Mouse (Mus musculus) spleen, adult 2 months (tissue): ENCODE data around the gene Mpzl1. TPM values are rescaled to one million over a fixed set of nuclear protein-coding genes. Genes with fewer than 3 reads are reported as not detected.

ENCODE experiments used
- DNase-seq, 2 experiments: peaks; one replicate each; pipeline versions ENCODE4 v3.0.0 to v3.0.0-alpha.2; 2012 to 2021; ENCODE audit warnings: low spot score in 2 of 2, low read depth in 1 of 2
- H3K27ac ChIP-seq: fragments of 200-500 bp; 2 replicates; pipeline ENCODE4 v1.5.1; 2012; ENCODE audit warnings: low read length, inconsistent platforms; ENCODE audit not compliant: insufficient read depth
- H3K27me3 ChIP-seq: fragments of 200-500 bp; 2 replicates; pipeline ENCODE4 v1.6.1; 2012; ENCODE audit warnings: mild to moderate bottlenecking, moderate library complexity, low read length, inconsistent platforms; ENCODE audit not compliant: control insufficient read depth, insufficient read depth
- H3K36me3 ChIP-seq: fragments of 200-500 bp; 2 replicates; pipeline ENCODE4 v1.6.1; 2012; ENCODE audit warnings: mild to moderate bottlenecking, low read length, inconsistent platforms; ENCODE audit not compliant: control insufficient read depth, insufficient read depth
- H3K4me1 ChIP-seq: fragments of 200-500 bp; 2 replicates; pipeline ENCODE4 v1.6.1; 2011; ENCODE audit warnings: inconsistent platforms; ENCODE audit not compliant: control insufficient read depth, insufficient read depth, insufficient read length
- H3K4me3 ChIP-seq: fragments of 200-500 bp; 2 replicates; pipeline ENCODE4 v1.5.1; 2011; ENCODE audit warnings: mild to moderate bottlenecking, inconsistent platforms; ENCODE audit not compliant: insufficient read depth, insufficient read length; ENCODE audit errors: extremely low read depth
- CTCF ChIP-seq: fragments of 200-500 bp; IDR thresholded peaks from 2 replicates; pipeline ENCODE4 v1.5.1; 2011; ENCODE audit warnings: mild to moderate bottlenecking, inconsistent platforms; ENCODE audit not compliant: insufficient read depth, insufficient read length, insufficient replicate concordance; ENCODE audit errors: extremely low read depth
- POLR2A ChIP-seq: fragments of 200-500 bp; IDR thresholded peaks from 2 replicates; pipeline ENCODE4 v1.6.1; 2011; ENCODE audit warnings: low read depth, low read length, inconsistent platforms
- WGBS: fragments of 180-500 bp; shearing (Covaris S2); methylation state at CpG from one replicate; pipeline ENCODE4 v1.1.7; 2018; 5-methylcytosine and 5-hydroxymethylcytosine counted together
- polyA plus RNA-seq: library from polyadenylated mRNA; depleted of rRNA; stranded (reverse); fragments of >200 nt; gene quantifications from 2 replicates; pipeline ENCODE4 v1.2.3, GENCODE M21; 2012

Mpzl1 gene
- polyA plus RNA-seq, 1 experiment = 15.9 TPM

DNA sequence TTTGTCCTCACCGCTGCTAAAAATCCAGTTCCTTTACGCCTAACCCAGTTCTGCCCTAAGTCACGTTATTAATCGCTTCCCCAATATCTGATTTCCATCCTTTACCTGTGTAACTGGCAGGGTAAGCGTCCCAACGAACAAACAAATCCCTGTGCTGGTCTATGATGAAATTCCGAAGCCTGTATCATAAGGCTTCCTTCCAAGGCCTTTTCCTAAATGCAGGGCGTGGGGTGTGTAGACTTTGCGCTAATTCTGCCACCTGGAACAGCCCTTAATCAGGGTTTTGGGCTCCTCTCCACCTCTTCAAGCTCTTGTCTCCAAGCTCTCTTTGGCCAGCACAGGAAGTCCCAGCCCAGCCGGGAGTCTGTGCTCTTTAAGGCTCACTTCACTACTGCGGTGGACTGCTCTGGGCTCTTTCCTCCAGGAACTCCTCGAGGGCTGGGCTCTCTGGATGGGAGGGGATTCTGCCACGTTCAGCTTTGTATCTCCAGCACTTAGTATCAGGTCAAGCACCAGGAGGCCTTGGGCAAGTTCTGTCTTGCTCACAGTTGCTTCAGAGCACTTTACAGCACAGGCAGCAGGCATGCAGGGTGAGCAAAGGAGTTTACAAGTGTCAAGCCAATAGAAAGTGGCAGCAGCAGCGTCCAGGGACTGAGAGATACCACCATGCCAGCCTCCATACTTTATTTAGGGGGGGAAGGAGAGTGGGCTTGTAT lies 48.8 kb downstream of the Mpzl1 start:
- TF ChIP-seq POLR2A (no peak), CTCF (no peak)
- H3K4me1 ChIP-seq = no peaks in the 10 kb centered on the region
- WGBS = 83% methylated on average over 14 of the region's 14 CpGs
- no peaks in the 10 kb centered on the region for H3K27me3 ChIP-seq
- DNase-seq = no peak
- H3K36me3 ChIP-seq = no peaks in the 10 kb centered on the region
- H3K4me3 ChIP-seq = no peak overlapping the region
- H3K27ac ChIP-seq = no peak overlapping the region

DNA sequence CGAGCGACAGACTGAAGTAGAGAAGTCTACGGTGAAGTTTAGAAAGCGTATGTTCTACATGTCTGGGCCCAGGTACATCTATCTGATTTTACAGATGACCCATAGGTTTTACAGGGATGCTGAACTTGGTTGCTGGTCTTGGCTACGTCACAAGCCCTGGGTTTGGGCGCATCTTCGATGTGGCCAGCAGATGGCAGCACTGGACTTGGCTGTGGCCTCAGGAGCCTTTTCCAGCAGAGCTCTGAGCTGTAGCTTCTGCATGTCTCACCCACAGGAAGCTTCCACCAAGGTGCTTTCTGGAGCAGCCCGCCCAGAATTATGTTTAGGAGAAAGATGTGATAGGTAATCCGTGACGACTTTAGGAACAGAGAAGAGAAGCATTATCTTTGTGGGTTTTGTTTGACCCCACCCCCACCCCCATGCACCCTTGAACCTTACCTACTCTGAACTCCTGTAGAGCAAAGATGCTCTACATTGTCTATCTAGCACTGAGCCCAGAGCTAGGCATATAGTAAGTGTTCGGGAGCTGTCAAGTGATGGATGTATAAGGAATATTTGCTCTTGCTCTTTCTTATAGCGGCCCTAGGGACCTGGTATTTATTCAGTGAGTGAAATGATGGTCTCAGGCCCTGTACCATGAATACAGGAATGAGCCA lies 50.7 kb downstream of the Mpzl1 start:
- Histone ChIP-seq H3K27ac (no peak overlapping the region), H3K27me3 (no peaks in the 10 kb centered on the region), H3K4me1 (no peaks in the 10 kb centered on the region), H3K4me3 (no peak overlapping the region), H3K36me3 (no peaks in the 10 kb centered on the region)
- WGBS = 27% methylated on average over 12 of the region's 12 CpGs
- TF ChIP-seq CTCF (peak; percentile 97), POLR2A (no peak)
- DNase-seq = peak; percentile 46 to 84

DNA sequence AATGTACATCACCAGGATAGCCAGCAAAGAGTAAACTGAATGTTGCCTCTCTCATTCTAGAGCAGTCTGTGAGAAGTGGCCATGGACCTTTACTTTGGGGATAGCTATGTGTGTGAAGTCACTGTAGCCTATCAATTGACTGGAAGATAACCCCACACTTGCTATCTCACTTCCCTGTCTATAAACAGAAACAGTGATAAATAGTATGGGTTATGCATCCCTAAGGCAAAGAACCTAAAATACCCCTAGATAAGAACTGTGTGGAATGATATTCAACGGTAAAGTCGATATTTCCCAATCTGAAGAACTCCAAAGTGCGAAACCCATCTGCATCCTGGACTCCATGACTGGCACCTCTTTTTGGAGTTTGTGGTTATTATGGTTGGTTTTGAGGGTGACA lies 53.1 kb downstream of the Mpzl1 start:
- Histone ChIP-seq H3K27me3 (no peaks in the 10 kb centered on the region), H3K27ac (no peak overlapping the region), H3K4me3 (no peak overlapping the region), H3K4me1 (no peaks in the 10 kb centered on the region), H3K36me3 (no peaks in the 10 kb centered on the region)
- WGBS = 82% methylated on average over 3 of the region's 3 CpGs
- no peak for DNase-seq
- no peak for TF ChIP-seq POLR2A
- TF ChIP-seq CTCF = no peak

DNA sequence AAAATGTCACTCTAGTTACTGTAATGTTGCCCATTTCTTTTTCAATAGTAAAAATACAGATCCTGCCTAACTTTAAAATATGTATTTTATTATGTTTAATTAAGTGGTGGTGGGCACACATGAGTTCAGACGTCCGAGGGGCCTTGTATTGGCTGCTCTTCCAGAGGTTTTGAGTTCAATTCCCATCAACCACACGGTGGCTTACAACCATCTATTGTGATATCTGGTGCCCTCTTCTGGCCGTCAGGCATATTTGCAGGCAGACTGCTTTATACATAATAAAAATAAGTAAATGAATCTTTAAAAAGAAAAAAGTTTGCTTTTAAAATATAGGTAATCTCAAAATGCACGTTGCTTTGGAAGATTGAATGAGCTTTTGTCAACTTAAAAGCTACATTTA lies 55.0 kb downstream of the Mpzl1 start:
- Histone ChIP-seq H3K27ac (no peak overlapping the region), H3K36me3 (no peaks in the 10 kb centered on the region), H3K4me3 (no peak overlapping the region), H3K27me3 (no peaks in the 10 kb centered on the region), H3K4me1 (no peaks in the 10 kb centered on the region)
- TF ChIP-seq CTCF = no peak
- TF ChIP-seq POLR2A = no peak
- 52% methylated on average over 5 of the region's 5 CpGs for WGBS
- DNase-seq = no peak

DNA sequence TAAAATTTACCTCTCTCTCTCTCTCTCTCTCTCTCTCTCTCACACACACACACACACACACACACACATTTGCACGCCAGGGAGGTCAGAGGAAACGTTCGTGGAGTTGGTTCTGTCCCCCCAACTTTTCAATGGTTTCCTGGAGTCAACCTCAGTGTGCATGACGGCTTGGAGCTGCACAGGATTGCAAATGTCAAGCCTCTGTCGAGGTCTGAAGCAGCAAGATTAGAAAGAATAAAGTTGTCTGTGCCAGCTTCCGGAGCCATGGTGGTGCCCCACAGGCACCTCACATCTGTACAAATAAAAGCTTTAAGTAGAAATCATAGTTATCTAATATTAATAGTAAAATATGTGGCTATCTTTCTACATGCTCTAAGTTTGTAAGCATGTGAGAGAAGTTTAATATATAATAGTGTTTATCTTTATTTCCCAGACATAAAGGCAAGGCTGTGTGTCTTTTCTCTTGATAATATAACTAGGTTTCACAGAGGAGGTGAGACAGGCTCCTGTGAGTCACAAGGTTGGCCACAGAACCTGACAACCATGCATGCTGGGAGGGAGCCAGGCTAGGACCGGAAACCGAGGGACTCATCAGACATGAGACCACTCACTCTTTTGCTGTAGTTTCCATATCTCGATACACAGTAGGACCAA lies 57.8 kb downstream of the Mpzl1 start:
- Histone ChIP-seq H3K4me3 (no peak overlapping the region), H3K27ac (no peak overlapping the region), H3K4me1 (no peaks in the 10 kb centered on the region), H3K36me3 (no peaks in the 10 kb centered on the region), H3K27me3 (no peaks in the 10 kb centered on the region)
- 26% methylated on average over 9 of the region's 9 CpGs for WGBS
- no peak for TF ChIP-seq POLR2A
- TF ChIP-seq CTCF = no peak
- DNase-seq = no peak

DNA sequence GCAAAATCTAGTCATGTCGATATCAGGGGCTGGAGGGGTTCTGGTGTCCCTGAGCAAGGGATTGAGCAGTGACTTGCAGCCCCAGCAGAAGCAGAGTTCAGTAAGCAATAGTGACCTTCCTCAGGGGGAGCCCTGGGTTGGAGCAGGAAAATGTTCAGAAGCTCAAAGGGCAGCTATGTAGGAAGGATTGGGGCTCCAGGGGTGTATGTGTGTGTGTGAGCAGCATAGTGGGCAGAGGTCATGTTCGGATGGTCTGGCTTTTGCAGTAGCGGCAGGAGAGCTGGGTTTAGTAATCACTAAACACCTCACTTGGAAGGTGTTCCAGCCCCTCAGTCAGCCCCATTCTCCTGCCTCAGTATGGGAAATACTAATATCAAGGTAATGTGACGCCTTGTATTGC lies 58.3 kb downstream of the Mpzl1 start:
- Histone ChIP-seq H3K27ac (no peak overlapping the region), H3K4me3 (no peak overlapping the region), H3K27me3 (no peaks in the 10 kb centered on the region), H3K36me3 (no peaks in the 10 kb centered on the region), H3K4me1 (no peaks in the 10 kb centered on the region)
- TF ChIP-seq CTCF = no peak
- TF ChIP-seq POLR2A = no peak
- 79% methylated on average over 4 of the region's 4 CpGs for WGBS
- DNase-seq = no peak
